Mouse (Mus musculus) midbrain, embryonic 15.5 days (tissue): ENCODE measurements around the gene Per2. TPM values are rescaled to one million over a fixed set of nuclear protein-coding genes. Genes with fewer than 3 reads are reported as not detected.

Experiments
- ATAC-seq: fragments of 200-750 bp; cut with Nextera tagmentation; replicated peaks from 2 replicates; pipeline ENCODE4 v1.8.0; 2017; ENCODE audit warnings: moderate TSS enrichment
- H3K27ac ChIP-seq: fragments of 300-500 bp; sonication (generic); 2 replicates; pipeline ENCODE4 v1.5.1; 2015; ENCODE audit warnings: mild to moderate bottlenecking, inconsistent platforms
- H3K27me3 ChIP-seq: fragments of 300-500 bp; sonication (generic); replicated peaks from 2 replicates; pipeline ENCODE4 v1.6.1; 2015; ENCODE audit warnings: inconsistent platforms
- H3K36me3 ChIP-seq: fragments of 300-500 bp; sonication (generic); replicated peaks from 2 replicates; pipeline ENCODE4 v1.6.1; 2015; ENCODE audit warnings: inconsistent platforms
- H3K4me1 ChIP-seq: fragments of 300-500 bp; sonication (generic); 2 replicates; pipeline ENCODE4 v1.6.1; 2015; ENCODE audit warnings: inconsistent platforms
- H3K4me2 ChIP-seq: fragments of 300-500 bp; sonication (generic); 2 replicates; pipeline ENCODE4 v1.6.1; 2015; ENCODE audit warnings: inconsistent platforms, mild to moderate bottlenecking, moderate library complexity
- H3K4me3 ChIP-seq: fragments of 300-500 bp; sonication (generic); 2 replicates; pipeline ENCODE4 v1.5.1; 2015; ENCODE audit warnings: mild to moderate bottlenecking, inconsistent platforms
- H3K9ac ChIP-seq: fragments of 300-500 bp; sonication (generic); 2 replicates; pipeline ENCODE4 v1.6.1; 2015; ENCODE audit warnings: mild to moderate bottlenecking, inconsistent platforms
- H3K9me3 ChIP-seq: fragments of 300-500 bp; sonication (generic); 2 replicates; pipeline ENCODE4 v1.6.1; 2016; ENCODE audit warnings: inconsistent platforms
- WGBS: fragments of 180-500 bp; shearing (Covaris S2); methylation state at CpG from one replicate; pipeline ENCODE4 v1.1.7; 2015; ENCODE audit warnings: mixed read lengths; 5-methylcytosine and 5-hydroxymethylcytosine counted together
- polyA plus RNA-seq: library from polyadenylated mRNA; unstranded; fragments of >200 nt; fragmentation: Nextera tagmentation; extraction: Ambion mirVana; gene quantifications from 2 replicates; pipeline ENCODE4 v1.2.1, GENCODE M21; 2015

Per2 gene
- polyA plus RNA-seq, 1 experiment from 2014 or later = 5.1 TPM

GRCm38 (mm10) chr1:91442350-91442990 lies 16.7 kb downstream of the Per2 start:
- no peak for ATAC-seq
- 63% methylated on average over 6 of the region's 7 CpGs for WGBS
- no peak overlapping the region for H3K27ac ChIP-seq
- H3K4me2 ChIP-seq = no peak overlapping the region
- H3K4me3 ChIP-seq = no peak overlapping the region
- no peaks in the 10 kb centered on the region for H3K4me1 ChIP-seq
- no peak overlapping the region for H3K9ac ChIP-seq
- H3K9me3 ChIP-seq = no peaks in the 10 kb centered on the region
- peaks cover 16% of the 10 kb centered on the region for H3K36me3 ChIP-seq
- H3K27me3 ChIP-seq = no peaks in the 10 kb centered on the region

- H3K4me1 ChIP-seq = no peaks in the 10 kb centered on the region
- no peaks in the 10 kb centered on the region for H3K27me3 ChIP-seq
- H3K9ac ChIP-seq = no peak overlapping the region
- 94% methylated on average over 3 of the region's 3 CpGs for WGBS
- peaks cover 12% of the 10 kb centered on the region; the same call in 1 of the 2 replicates for H3K36me3 ChIP-seq
- H3K9me3 ChIP-seq = no peaks in the 10 kb centered on the region
- no peak for ATAC-seq
- H3K4me2 ChIP-seq = no peak overlapping the region
- no peak overlapping the region for H3K27ac ChIP-seq
- no peak overlapping the region for H3K4me3 ChIP-seq
These were observed 17.3 kb downstream of the Per2 start for GRCm38 (mm10) chr1:91441855-91442254.

- no peaks in the 10 kb centered on the region for H3K27me3 ChIP-seq
- ATAC-seq = no peak
- no peak overlapping the region for H3K9ac ChIP-seq
- no peak overlapping the region for H3K4me3 ChIP-seq
- peaks cover 10% of the 10 kb centered on the region; the same call in 1 of the 2 replicates for H3K36me3 ChIP-seq
- no peaks in the 10 kb centered on the region for H3K4me1 ChIP-seq
- 89% methylated on average over 8 of the region's 8 CpGs for WGBS
- H3K27ac ChIP-seq = no peak overlapping the region
- H3K4me2 ChIP-seq = no peak overlapping the region
- H3K9me3 ChIP-seq = no peaks in the 10 kb centered on the region
These were observed 19.3 kb downstream of the Per2 start for GRCm38 (mm10) chr1:91439776-91440175.

GRCm38 (mm10) chr1:91437573-91437972 lies 21.6 kb downstream of the Per2 start:
- H3K9me3 ChIP-seq = no peaks in the 10 kb centered on the region
- no peak for ATAC-seq
- H3K27ac ChIP-seq = no peak overlapping the region
- H3K36me3 ChIP-seq = peaks cover 15% of the 10 kb centered on the region; the same call in 1 of the 2 replicates
- H3K27me3 ChIP-seq = no peaks in the 10 kb centered on the region
- no peak overlapping the region for H3K4me3 ChIP-seq
- 94% methylated on average over 7 of the region's 7 CpGs for WGBS
- H3K4me1 ChIP-seq = no peaks in the 10 kb centered on the region
- no peak overlapping the region for H3K9ac ChIP-seq
- H3K4me2 ChIP-seq = no peak overlapping the region

- Histone ChIP-seq H3K27ac (no peak overlapping the region), H3K4me2 (no peak overlapping the region), H3K9me3 (no peaks in the 10 kb centered on the region), H3K4me3 (no peak overlapping the region), H3K4me1 (no peaks in the 10 kb centered on the region), H3K9ac (no peak overlapping the region), H3K27me3 (no peaks in the 10 kb centered on the region), H3K36me3 (peaks cover 15% of the 10 kb centered on the region; the same call in 1 of the 2 replicates)
- WGBS = 93% methylated on average over 3 of the region's 3 CpGs
- ATAC-seq = no peak
These were observed 22.1 kb downstream of the Per2 start for GRCm38 (mm10) chr1:91437083-91437400.

- Histone ChIP-seq H3K27ac (no peak overlapping the region), H3K9ac (no peak overlapping the region), H3K36me3 (peaks cover 15% of the 10 kb centered on the region; the same call in 1 of the 2 replicates), H3K4me3 (no peak overlapping the region), H3K9me3 (no peaks in the 10 kb centered on the region), H3K4me1 (no peaks in the 10 kb centered on the region), H3K27me3 (no peaks in the 10 kb centered on the region), H3K4me2 (no peak overlapping the region)
- ATAC-seq = no peak
- 81% methylated on average over 6 of the region's 6 CpGs for WGBS
These were observed 22.6 kb downstream of the Per2 start for GRCm38 (mm10) chr1:91436380-91437082.

- Histone ChIP-seq H3K27me3 (no peaks in the 10 kb centered on the region), H3K4me3 (no peak overlapping the region), H3K9me3 (no peaks in the 10 kb centered on the region), H3K36me3 (peaks cover 11% of the 10 kb centered on the region; the same call in 1 of the 2 replicates), H3K4me2 (no peak overlapping the region), H3K27ac (no peak overlapping the region), H3K4me1 (no peaks in the 10 kb centered on the region), H3K9ac (no peak overlapping the region)
- ATAC-seq = no peak
- WGBS = 88% methylated on average over 13 of the region's 13 CpGs
These were observed 23.5 kb downstream of the Per2 start for GRCm38 (mm10) chr1:91435606-91436130.

- peaks cover 5% of the 10 kb centered on the region; the same call in 1 of the 2 replicates for H3K36me3 ChIP-seq
- H3K4me3 ChIP-seq = no peak overlapping the region
- H3K27me3 ChIP-seq = no peaks in the 10 kb centered on the region
- 94% methylated on average over 8 of the region's 8 CpGs for WGBS
- H3K9me3 ChIP-seq = no peaks in the 10 kb centered on the region
- no peak overlapping the region for H3K9ac ChIP-seq
- H3K27ac ChIP-seq = no peak overlapping the region
- no peak for ATAC-seq
- H3K4me1 ChIP-seq = no peaks in the 10 kb centered on the region
- H3K4me2 ChIP-seq = no peak overlapping the region
These were observed 24.2 kb downstream of the Per2 start for GRCm38 (mm10) chr1:91434905-91435304.

GRCm38 (mm10) chr1:91430761-91431160 lies 28.4 kb downstream of the Per2 start:
- WGBS = 84% methylated on average over 7 of the region's 7 CpGs

GRCm38 (mm10) chr1:91429212-91429611 lies 29.9 kb downstream of the Per2 start:
- Histone ChIP-seq H3K4me2 (no peak overlapping the region), H3K36me3 (peaks cover 5% of the 10 kb centered on the region; the same call in 1 of the 2 replicates), H3K9ac (no peak overlapping the region), H3K9me3 (no peaks in the 10 kb centered on the region), H3K27ac (no peak overlapping the region), H3K4me1 (no peaks in the 10 kb centered on the region), H3K4me3 (no peak overlapping the region), H3K27me3 (no peaks in the 10 kb centered on the region)
- 89% methylated on average over 10 of the region's 10 CpGs for WGBS
- ATAC-seq = no peak

More at GRCm38 (mm10) chr1:91430761-91431160, 28.4 kb downstream of the Per2 start:
- Histone ChIP-seq H3K4me3 (no peak overlapping the region), H3K9me3 (no peaks in the 10 kb centered on the region), H3K9ac (no peak overlapping the region), H3K4me1 (no peaks in the 10 kb centered on the region), H3K27me3 (no peaks in the 10 kb centered on the region), H3K4me2 (no peak overlapping the region), H3K36me3 (peaks cover 5% of the 10 kb centered on the region; the same call in 1 of the 2 replicates), H3K27ac (no peak overlapping the region)
- no peak for ATAC-seq

- Histone ChIP-seq H3K27me3 (no peaks in the 10 kb centered on the region), H3K9me3 (no peaks in the 10 kb centered on the region), H3K4me1 (no peaks in the 10 kb centered on the region), H3K4me3 (no peak overlapping the region), H3K36me3 (no peaks in the 10 kb centered on the region; the same call in 1 of the 2 replicates), H3K9ac (no peak overlapping the region), H3K4me2 (no peak overlapping the region), H3K27ac (no peak overlapping the region)
- ATAC-seq = no peak
- WGBS = 37% methylated on average over 4 of the region's 4 CpGs
These were observed 30.5 kb downstream of the Per2 start for GRCm38 (mm10) chr1:91428614-91429013.

GRCm38 (mm10) chr1:91426397-91426796 lies 32.7 kb downstream of the Per2 start:
- Histone ChIP-seq H3K9ac (no peak overlapping the region), H3K4me2 (no peak overlapping the region), H3K9me3 (no peaks in the 10 kb centered on the region), H3K27me3 (no peaks in the 10 kb centered on the region), H3K27ac (no peak overlapping the region), H3K4me1 (no peaks in the 10 kb centered on the region), H3K36me3 (no peaks in the 10 kb centered on the region), H3K4me3 (no peak overlapping the region)
- ATAC-seq = no peak
- 87% methylated on average over 9 of the region's 9 CpGs for WGBS
